Mouse (Mus musculus) heart, postnatal 36 days (tissue): ENCODE results near the gene Stpg1. TPM values are rescaled to one million over a fixed set of nuclear protein-coding genes. Genes with fewer than 3 reads are reported as not detected.

Experiments used
- microRNA-seq, 2 experiments: library from miRNA; unstranded; fragments of <30 nt; microRNA quantifications; one replicate each; pipeline ENCODE4 v1.2.0; 2021; ENCODE audit warnings: borderline number of aligned reads in 2 of 2
- total RNA-seq, 2 experiments: library from RNA; stranded (reverse); gene quantifications; 2 replicates each; pipeline ENCODE4 v1.2.3; 2021

Stpg1 gene
- total RNA-seq, 2 experiments from 2014 or later = 0.38 TPM; not detected in 1

Small RNA genes lying within 50 kb of the gene (microRNA-seq; reads per million reads assigned to microRNA genes)
- 0 reads per million in 2 experiments for gene Gm25317

Other genes starting within 250 kb of the Stpg1 start
- gene Clic4, start 222.0 kb upstream of the Stpg1 start, total RNA-seq = 100 to 1,000 TPM; 241 to 254 TPM
- gene Srrm1, start 141.5 kb upstream of the Stpg1 start, total RNA-seq = 10 to 100 TPM; 59.1 to 69.9 TPM
- gene Ncmap, start 96.6 kb upstream of the Stpg1 start, total RNA-seq = under 1 TPM in 1 of 2 experiments, not detected in 1; 0.33 TPM
- 10 to 100 TPM; 10.8 to 15.0 TPM for gene Rcan3, start 60.9 kb upstream of the Stpg1 start, total RNA-seq
- 10 to 100 TPM; 36.9 to 42.6 TPM for gene Nipal3, start 248 bp downstream of the Stpg1 start, total RNA-seq
- gene Grhl3, start 78.8 kb downstream of the Stpg1 start, total RNA-seq = not detected
- gene Ifnlr1, start 191.5 kb downstream of the Stpg1 start, total RNA-seq = 1 to 10 TPM; 3.1 to 3.5 TPM
- under 1 TPM; 0.27 to 0.69 TPM for gene Il22ra1, start 233.4 kb downstream of the Stpg1 start, total RNA-seq